Mouse (Mus musculus) liver, postnatal 0 days (tissue): ENCODE measurements at regions not wholly inside any gene's neighbourhood (a gene's known extent, or its start where the extent isn't known, plus 50 kb on each side); places are given as distances from the start of the nearest gene placed in this dataset.
"Not testable (repeated sequence)": the region's sequence is repeated elsewhere in the genome, so short reads cannot be mapped to it uniquely, and the experiment has no call there.

ENCODE experiments used
- CTCF ChIP-seq: sonication (generic); IDR thresholded peaks from 2 replicates; pipeline ENCODE4 v1.5.1; 2016; ENCODE audit warnings: antibody characterized with exemption, low read depth
- EP300 ChIP-seq: IDR thresholded peaks from 2 replicates; pipeline ENCODE4 v1.6.1; 2016; ENCODE audit warnings: antibody characterized with exemption, low read depth, mild to moderate bottlenecking

GRCm38 (mm10) chr12:93930242-93930641 lies 1761.8 kb upstream of the Flrt2 start:
- not testable (repeated sequence) for TF ChIP-seq EP300, CTCF
